Mouse (Mus musculus): ENCODE results near the gene Dpy19l1. TPM values are rescaled to one million over a fixed set of nuclear protein-coding genes. Genes with fewer than 3 reads are reported as not detected.

Gene Dpy19l1
- total and polyA plus RNA-seq, 3 experiments, result 15.1 to 49.2 (median 30.3) TPM

GRCm38 (mm10) chr9:24470166-24470565 is 32.8 kb downstream of the Dpy19l1 start:
- peak; percentile 79 for DNase-seq

DNA sequence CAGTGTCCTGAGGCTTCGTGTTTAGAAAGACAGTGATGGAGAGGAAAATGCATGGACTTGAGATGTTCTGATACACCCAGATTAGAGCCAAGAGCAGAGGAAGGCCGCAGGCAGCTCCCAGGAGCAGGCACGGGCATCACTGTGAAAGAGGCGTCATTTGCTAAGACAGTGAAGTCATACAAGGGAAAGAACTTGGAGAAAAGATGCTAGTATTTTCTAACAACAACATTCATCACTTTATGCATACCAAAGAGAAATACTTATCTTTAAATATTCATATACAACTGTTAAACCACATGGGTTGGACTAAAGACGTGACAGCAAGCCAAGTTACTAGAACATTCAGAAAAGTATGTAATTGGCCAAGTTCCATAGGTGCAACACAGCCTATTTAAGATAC is 35.8 kb downstream of the Dpy19l1 start:
- DNase-seq, result no peak

GRCm38 (mm10) chr9:24466649-24467048 is 36.3 kb downstream of the Dpy19l1 start:
- no peak for DNase-seq

DNA sequence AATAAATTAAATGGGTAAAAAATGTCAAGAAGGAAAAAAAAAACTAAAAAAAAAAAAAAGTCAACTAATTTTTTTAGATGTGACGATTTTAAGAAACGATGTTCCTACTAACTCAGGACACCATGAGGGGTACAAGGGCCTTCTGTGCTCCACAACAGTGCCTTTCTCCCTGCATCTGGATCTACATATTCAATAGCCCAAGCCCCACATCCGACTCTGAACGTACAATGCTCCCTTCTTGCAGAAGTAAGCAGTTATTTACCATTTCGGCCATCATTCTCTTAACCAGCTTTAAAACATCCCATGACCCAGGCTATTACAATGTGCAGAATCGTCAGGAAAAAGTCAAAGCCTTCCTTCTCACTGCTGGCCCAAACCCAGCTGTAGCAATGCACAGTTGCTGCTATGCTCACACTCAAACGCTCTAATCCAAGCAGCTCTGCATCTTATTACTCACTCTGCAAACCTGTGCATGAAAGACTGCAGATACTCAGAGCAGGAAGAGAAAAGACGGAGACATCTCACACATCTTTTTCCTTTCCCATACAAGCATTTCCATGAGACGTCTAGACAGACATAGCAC is 41.5 kb downstream of the Dpy19l1 start:
- DNase-seq, result no peak

DNA sequence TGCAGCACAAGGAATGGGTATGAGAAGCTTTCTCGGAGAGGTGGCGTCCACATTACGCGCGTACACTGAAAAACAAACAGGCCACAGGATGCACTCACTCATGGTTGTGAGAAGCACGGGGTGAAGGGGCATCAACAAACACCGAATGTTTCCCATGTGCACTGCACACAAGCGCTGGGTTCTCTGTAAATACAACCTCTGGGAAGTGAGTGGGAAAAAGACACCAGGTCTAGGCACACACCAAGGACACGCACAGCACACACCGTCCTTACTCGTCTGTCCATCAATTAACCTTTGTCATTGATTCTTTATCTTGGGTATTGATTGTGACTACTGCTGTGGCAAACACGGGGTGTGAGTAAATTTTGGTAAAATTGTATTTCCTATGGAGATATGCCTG is 49.1 kb downstream of the Dpy19l1 start:
- DNase-seq, result no peak

DNA sequence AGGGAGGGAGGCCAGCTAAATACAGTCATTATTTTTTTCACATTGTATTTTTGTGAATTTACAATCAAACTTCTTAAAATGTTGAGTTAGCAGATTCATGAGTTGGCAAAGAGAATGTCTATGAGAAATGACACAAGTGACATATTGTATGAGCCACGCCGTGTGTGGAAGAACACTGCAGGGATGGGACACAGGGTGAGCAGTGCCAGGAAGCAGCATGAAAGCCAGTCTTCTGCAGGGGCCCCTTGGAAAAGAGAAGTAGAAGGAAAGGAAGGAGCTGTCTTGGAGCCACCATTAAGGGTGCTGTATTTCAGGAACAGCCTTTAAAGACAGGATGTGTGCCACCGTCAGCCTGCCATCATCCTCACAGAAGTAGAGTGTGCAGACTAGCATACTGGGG is 52.0 kb downstream of the Dpy19l1 start:
- DNase-seq, result no peak

- DNase-seq, result no peak
Measured at GRCm38 (mm10) chr9:24450524-24450923, 52.4 kb downstream of the Dpy19l1 start.

DNA sequence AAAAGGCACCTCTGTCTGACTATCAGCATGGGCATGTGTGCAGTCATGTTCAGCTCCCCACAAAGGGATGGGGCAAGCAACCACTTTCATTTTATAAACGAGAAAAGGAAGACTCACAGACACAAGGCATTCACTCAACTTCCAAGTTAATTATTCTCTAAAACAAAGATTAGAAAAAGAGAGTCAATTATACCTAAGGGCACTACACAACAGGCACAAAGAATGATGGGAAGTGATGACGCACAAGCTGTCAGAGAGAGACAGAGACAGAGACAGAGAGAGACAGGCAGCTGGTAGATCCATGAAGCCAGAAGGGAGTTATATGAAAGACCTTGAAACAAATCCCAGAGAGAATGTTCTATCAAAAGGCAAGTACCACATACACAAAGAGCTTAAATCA is 68.0 kb downstream of the Dpy19l1 start:
- no peak for DNase-seq

GRCm38 (mm10) chr9:24429721-24430120 is 73.2 kb downstream of the Dpy19l1 start:
- DNase-seq, result no peak

GRCm38 (mm10) chr9:24425679-24426078 is 77.3 kb downstream of the Dpy19l1 start:
- DNase-seq, result peak; percentile 13

DNA sequence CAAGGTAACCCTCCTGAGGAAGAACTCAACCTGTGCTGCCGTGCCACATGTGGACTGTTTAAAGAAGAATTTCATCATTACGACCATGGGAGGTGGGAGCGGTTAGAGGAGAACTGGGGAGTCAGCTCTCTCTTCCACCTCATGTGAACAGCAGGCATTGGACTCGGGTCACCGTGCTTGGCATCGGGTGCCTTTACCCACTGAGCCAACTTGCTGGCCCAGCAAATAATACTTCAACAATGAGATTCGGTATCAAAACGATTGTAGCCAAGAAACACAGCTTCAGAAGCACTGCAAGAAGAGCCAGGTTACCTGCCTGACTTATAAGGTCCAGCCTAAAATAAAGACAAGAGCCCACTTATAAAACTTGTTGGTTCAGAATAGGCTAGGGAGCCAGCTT is 79.7 kb downstream of the Dpy19l1 start:
- DNase-seq, result no peak

- DNase-seq, result no peak
Measured at GRCm38 (mm10) chr9:24421888-24422287, 81.1 kb downstream of the Dpy19l1 start.

- no peak for DNase-seq
Measured at GRCm38 (mm10) chr9:24421221-24421620, 81.7 kb downstream of the Dpy19l1 start.

DNA sequence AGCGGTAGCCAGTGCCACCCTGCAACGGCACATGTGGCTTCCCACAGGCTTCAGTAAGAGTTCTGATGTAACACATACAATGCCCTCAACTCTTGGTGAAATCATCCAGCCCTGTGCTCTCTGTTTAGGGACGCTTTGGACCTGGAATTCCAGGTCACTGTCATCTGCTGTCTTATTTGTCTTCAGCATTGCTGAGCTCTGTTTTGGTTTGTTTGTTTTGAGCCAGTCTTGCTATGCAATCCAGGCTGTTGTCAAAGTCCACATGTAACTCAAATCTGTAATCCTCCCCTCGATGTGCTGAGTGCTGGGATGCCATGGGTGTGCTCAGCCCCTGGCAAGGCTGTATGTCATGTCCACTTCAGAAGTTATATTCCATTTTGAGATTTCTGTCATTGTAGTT is 82.8 kb downstream of the Dpy19l1 start:
- no peak for DNase-seq

DNA sequence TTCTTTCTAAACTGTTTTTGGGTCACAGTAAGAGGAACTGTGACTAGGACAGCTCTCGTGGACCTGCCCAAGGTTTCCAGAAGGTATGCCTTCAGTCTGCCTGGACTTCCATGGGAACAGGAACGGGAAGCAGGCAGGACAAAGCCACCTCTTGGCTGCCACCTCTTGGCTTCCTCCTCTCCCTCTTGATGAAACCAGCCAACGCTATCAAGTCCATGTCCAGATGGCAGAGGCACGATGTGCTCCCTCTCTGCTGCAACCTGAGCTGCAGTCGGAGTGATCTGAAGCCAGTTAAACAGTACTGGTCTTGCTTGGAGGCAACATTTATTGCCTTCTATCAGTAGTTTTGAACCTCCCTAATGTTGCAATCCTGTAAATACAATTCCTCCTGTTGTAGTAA is 84.7 kb downstream of the Dpy19l1 start:
- DNase-seq, result no peak

GRCm38 (mm10) chr9:24411483-24411882 is 91.5 kb downstream of the Dpy19l1 start:
- DNase-seq, result no peak

- no peak for DNase-seq
Measured at GRCm38 (mm10) chr9:24410439-24410838, 92.5 kb downstream of the Dpy19l1 start.

DNA sequence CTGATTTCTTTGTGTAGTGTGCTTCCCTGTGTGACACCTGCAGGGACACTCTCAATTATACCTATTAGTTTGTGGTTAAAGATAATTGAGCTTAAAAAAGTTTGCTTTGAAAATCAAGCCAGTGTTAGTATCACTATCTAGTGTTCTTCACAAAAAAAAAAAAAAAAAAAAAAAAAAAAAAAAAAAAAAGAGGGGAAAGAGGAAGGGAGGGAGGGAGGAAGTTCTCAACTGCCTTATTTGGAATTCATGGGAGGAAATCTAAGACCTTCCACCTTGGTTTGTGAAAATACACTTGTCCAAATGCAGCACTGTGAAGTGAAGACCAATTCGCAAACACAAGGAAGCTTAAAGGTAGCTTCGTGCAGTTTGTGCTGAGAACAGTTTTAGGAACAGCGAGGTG is 94.9 kb downstream of the Dpy19l1 start:
- no peak for DNase-seq

- no peak for DNase-seq
Measured at GRCm38 (mm10) chr9:24394146-24394545, 108.8 kb downstream of the Dpy19l1 start.

DNA sequence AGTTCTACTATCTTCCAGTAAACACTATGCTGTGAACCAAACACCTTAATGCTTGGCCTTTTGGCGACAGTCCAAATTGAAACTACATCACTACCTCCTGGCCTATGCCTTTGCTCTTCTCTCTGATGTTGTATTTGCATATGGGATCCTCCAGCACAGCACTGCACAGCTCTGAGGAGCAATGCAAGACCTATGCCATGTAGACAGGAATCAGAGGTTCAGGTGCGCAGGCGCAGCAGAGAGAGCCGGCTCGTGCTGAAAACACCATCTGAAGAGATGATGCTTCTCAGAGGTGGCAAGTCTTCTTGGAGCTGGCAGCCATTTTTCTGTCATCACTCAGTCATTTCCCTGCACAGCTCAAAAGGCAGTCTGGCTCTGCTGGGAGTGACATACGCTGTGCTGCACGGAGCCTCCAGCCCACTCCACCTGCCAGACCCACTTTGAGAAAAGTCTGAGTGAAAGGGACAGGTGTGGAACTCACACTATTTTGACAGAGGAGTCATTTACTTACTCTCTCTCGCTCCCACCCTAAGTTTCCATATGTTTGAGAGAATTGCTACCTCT is 112.1 kb downstream of the Dpy19l1 start:
- DNase-seq, result no peak

DNA sequence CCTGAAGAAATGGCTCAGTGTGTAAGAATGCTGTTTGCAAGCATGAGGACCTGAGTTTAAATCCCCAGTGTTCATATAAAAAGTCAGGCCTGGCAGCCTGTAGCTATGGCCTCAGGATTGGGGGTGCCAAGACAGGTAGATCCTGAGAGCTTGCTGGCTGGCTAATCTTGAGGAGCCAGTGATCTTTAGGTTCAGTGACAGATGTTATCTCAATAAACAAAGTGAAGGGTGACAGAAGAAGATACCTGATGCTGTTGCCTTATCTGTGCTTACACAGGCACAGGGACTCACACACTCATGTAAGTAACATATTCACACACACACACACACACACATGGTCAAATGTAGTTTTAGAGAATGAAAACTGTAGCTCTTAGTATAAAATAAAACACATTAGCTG is 115.7 kb downstream of the Dpy19l1 start:
- DNase-seq, result no peak

- DNase-seq, result peak; percentile 51
Measured at GRCm38 (mm10) chr9:24379321-24379720, 123.6 kb downstream of the Dpy19l1 start.

DNA sequence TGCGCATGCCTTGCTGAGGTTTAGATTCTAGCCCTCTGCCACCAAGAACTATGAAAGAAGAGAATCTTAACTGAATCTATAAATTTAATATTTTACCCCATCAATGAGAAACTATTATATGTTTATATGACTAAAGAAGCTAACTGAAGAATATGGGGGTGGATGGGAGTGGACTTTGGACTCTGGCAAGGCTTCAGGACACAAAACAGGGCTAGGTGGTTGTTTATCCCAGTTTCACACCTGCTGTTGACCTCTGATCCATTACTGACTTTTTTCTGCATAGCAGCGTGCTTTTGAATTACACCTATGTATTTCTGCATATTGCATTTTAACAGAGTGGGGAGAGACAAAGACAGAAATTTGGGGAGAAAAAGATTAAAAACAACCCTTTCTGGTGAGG is 124.1 kb downstream of the Dpy19l1 start:
- DNase-seq, result no peak

Measured in adrenal gland, adult 2 months (tissue).